Mouse (Mus musculus) heart, embryonic 16.5 days (tissue): ENCODE results near the gene Serping1. TPM values are rescaled to one million over a fixed set of nuclear protein-coding genes. Genes with fewer than 3 reads are reported as not detected.

ENCODE experiments used
- ATAC-seq: fragments of 200-750 bp; cut with Nextera tagmentation; replicated peaks from 2 replicates; pipeline ENCODE4 v1.8.0; 2017; ENCODE audit warnings: moderate number of reproducible peaks; ENCODE audit not compliant: insufficient read depth, low FRiP score; ENCODE audit errors: extremely low read depth
- H3K27ac ChIP-seq: fragments of 300-500 bp; sonication (generic); 2 replicates; pipeline ENCODE4 v1.5.1; 2014; ENCODE audit warnings: mild to moderate bottlenecking, low read length, control low read depth, moderate library complexity
- H3K27me3 ChIP-seq: fragments of 300-500 bp; sonication (generic); 2 replicates; pipeline ENCODE4 v1.6.1; 2014; ENCODE audit warnings: low read length, mixed read lengths; ENCODE audit not compliant: control insufficient read depth, insufficient read depth
- H3K36me3 ChIP-seq: fragments of 300-500 bp; sonication (generic); 2 replicates; pipeline ENCODE4 v1.6.1; 2014; ENCODE audit not compliant: control insufficient read depth, insufficient read depth
- H3K4me1 ChIP-seq: fragments of 300-500 bp; sonication (generic); 2 replicates; pipeline ENCODE4 v1.6.1; 2014; ENCODE audit warnings: low read length, mixed read lengths; ENCODE audit not compliant: control insufficient read depth, insufficient read depth
- H3K4me2 ChIP-seq: fragments of 300-500 bp; sonication (generic); 2 replicates; pipeline ENCODE4 v1.6.1; 2014; ENCODE audit warnings: low read depth, mild to moderate bottlenecking, control low read depth, low read length
- H3K4me3 ChIP-seq: fragments of 300-500 bp; sonication (generic); 2 replicates; pipeline ENCODE4 v1.5.1; 2014; ENCODE audit warnings: mild to moderate bottlenecking, control low read depth, low read length
- H3K9ac ChIP-seq: fragments of 300-500 bp; sonication (generic); 2 replicates; pipeline ENCODE4 v1.6.1; 2014; ENCODE audit warnings: low read length, control low read depth
- H3K9me3 ChIP-seq: fragments of 300-500 bp; sonication (generic); replicated peaks from 2 replicates; pipeline ENCODE4 v1.6.1; 2016; ENCODE audit warnings: low read length; ENCODE audit not compliant: control insufficient read depth
- WGBS: fragments of 180-500 bp; shearing (Covaris S2); extraction: QIAGEN DNeasy Blood & Tissue Kit; methylation state at CpG from one replicate; pipeline ENCODE4 v1.1.7; 2014; 5-methylcytosine and 5-hydroxymethylcytosine counted together
- microRNA counts: library from miRNA; unstranded; fragments of <30 nt; microRNA quantifications from one replicate; lab custom pipeline; 2016
- microRNA-seq: library from miRNA; unstranded; fragments of <30 nt; microRNA quantifications from one replicate; pipeline ENCODE4, GENCODE M21; 2017
- polyA plus RNA-seq: library from polyadenylated mRNA; unstranded; fragments of >200 nt; fragmentation: Nextera tagmentation; extraction: Ambion mirVana; gene quantifications from 2 replicates; pipeline ENCODE4 v1.2.1, GENCODE M21; 2015

Gene Serping1
- polyA plus RNA-seq, 1 experiment from 2014 or later = 44.6 TPM

GRCm38 (mm10) chr2:84716423-84717355, 58.6 kb downstream of the Serping1 start:
- Histone ChIP-seq H3K4me1 (peaks cover 23% of the 10 kb centered on the region), H3K4me2 (peak overlapping the region; percentile 61), H3K27me3 (no peaks in the 10 kb centered on the region), H3K9ac (peak overlapping the region; percentile 79), H3K36me3 (0 out of 2 replicates have a peak, but pooled peaks cover 3% of the 10 kb centered on the region), H3K4me3 (peak overlapping the region; percentile 95), H3K27ac (peak overlapping the region; percentile 99), H3K9me3 (no peaks in the 10 kb centered on the region)
- WGBS = 22% methylated on average over 9 of the region's 9 CpGs
- ATAC-seq = no peak

- H3K9me3 ChIP-seq = no peaks in the 10 kb centered on the region
- H3K4me2 ChIP-seq = peak overlapping the region; percentile 61
- H3K27me3 ChIP-seq = no peaks in the 10 kb centered on the region
- peak overlapping the region; percentile 79 for H3K9ac ChIP-seq
- H3K4me1 ChIP-seq = peaks cover 23% of the 10 kb centered on the region
- under 1% methylated on average over 33 of the region's 33 CpGs for WGBS
- H3K36me3 ChIP-seq = peaks cover under 1% of the 10 kb centered on the region; the same call in 1 of the 2 replicates
- H3K4me3 ChIP-seq = peak overlapping the region; percentile 95
- H3K27ac ChIP-seq = peak overlapping the region; percentile 99
- peak; percentile 93 for ATAC-seq
Observed at GRCm38 (mm10) chr2:84715562-84716361, 59.5 kb downstream of the Serping1 start.

MicroRNAs within 50 kb of the gene (microRNA counts, 519-probe panel; counts per million panel counts)
- microRNA mmu-miR-130a (lab: Ali Mortazavi, UCI) = 4,545 counts per million, percentile 99 among the panel's probes with 10 or more counts

Small RNAs within 50 kb of the gene (microRNA-seq; reads per million reads assigned to microRNA genes)
- 20,426 reads per million, percentile 97 among the genes with 10 or more reads in this experiment for gene Mir130a

Other genes with a start within 250 kb of the Serping1 start
- gene Ctnnd1, start 124.7 kb downstream of the Serping1 start, polyA plus RNA-seq = 58.7 and 66.3 TPM in 2 replicates
- 0.13 and 0.19 TPM in 2 replicates for gene Btbd18, start 116.4 kb downstream of the Serping1 start, polyA plus RNA-seq
- gene Selenoh, start 104.7 kb downstream of the Serping1 start, polyA plus RNA-seq = 187 and 195 TPM in 2 replicates
- gene Gm28635, start 97.4 kb downstream of the Serping1 start, polyA plus RNA-seq = not detected in 2 replicates
- 21.4 and 23.0 TPM in 2 replicates for gene Med19, start 97.0 kb downstream of the Serping1 start, polyA plus RNA-seq
- 180 and 182 TPM in 2 replicates for gene Tmx2, start 96.3 kb downstream of the Serping1 start, polyA plus RNA-seq
- 21.7 and 22.7 TPM in 2 replicates for gene Zdhhc5, start 60.3 kb downstream of the Serping1 start, polyA plus RNA-seq
- 17.9 and 19.5 TPM in 2 replicates for gene Clp1, start 48.1 kb downstream of the Serping1 start, polyA plus RNA-seq
- 2.4 and 2.6 TPM in 2 replicates for gene Ypel4, start 41.4 kb downstream of the Serping1 start, polyA plus RNA-seq
- 3.6 and 5.1 TPM in 2 replicates for gene Gm19426, start 31.8 kb downstream of the Serping1 start, polyA plus RNA-seq
- 102 and 110 TPM in 2 replicates for gene Ube2l6, start 23.4 kb upstream of the Serping1 start, polyA plus RNA-seq
- gene Smtnl1, start 47.2 kb upstream of the Serping1 start, polyA plus RNA-seq = 0.21 and 0.24 TPM in 2 replicates
- gene Timm10, start 51.6 kb upstream of the Serping1 start, polyA plus RNA-seq = 92.9 and 97.9 TPM in 2 replicates
- gene Slc43a1, start 63.4 kb upstream of the Serping1 start, polyA plus RNA-seq = 8.0 and 8.7 TPM in 2 replicates
- 1.5 and 1.7 TPM in 2 replicates for gene Rtn4rl2, start 111.3 kb upstream of the Serping1 start, polyA plus RNA-seq
- gene Slc43a3, start 161.1 kb upstream of the Serping1 start, polyA plus RNA-seq = 42.5 and 43.6 TPM in 2 replicates
- 0.68 TPM in 1 of 2 replicates, not detected in the other for gene Prg2, start 205.0 kb upstream of the Serping1 start, polyA plus RNA-seq
- gene Prg3, start 212.8 kb upstream of the Serping1 start, polyA plus RNA-seq = 0.34 TPM in 1 of 2 replicates, not detected in the other